Mouse (Mus musculus) adipose tissue, adult 10 weeks (tissue): ENCODE results near the gene Klf17. TPM values are rescaled to one million over a fixed set of nuclear protein-coding genes. Genes with fewer than 3 reads are reported as not detected.

Experiments used
- polyA plus RNA-seq: library from polyadenylated mRNA; stranded (reverse); fragments of 350-450 nt; fragmentation: Illumina TruSeq; extraction: RNeasy Lipid Tissue Mini Kit (QIAGEN cat#74804); gene quantifications from one replicate; pipeline ENCODE4 v1.2.3, GENCODE M21; 2014; ENCODE audit warnings: low read depth, low replicate concordance

The Klf17 gene
- polyA plus RNA-seq: 0.40 TPM

GRCm38 (mm10) chr4:117765416-117765815 lies at the start of gene Klf17:
Gene Klf17, minus strand, starts transcription at chr4:117765648.

DNA sequence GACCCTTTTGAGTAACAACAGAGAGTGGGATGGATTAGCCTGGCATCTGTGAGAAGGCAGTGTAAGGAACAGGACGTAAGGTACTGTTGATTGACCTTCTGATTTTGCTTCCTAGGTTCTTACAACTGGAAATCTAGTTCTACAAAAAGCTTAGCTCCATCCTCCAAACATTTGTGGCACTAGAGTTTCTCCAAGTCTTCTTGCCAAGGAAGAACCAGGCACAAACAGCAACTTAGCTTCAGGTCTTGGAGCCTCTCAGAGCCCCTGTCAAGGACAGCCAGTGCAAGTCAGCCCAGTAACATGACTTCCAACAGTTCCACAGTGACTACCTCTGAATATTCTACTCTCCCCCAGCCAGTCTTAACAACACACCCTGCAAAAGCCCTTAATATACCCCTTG lies 41.3 kb downstream of the Klf17 start, which contains the start of gene Gm12845:
Gene Gm12845 (plus strand): TSS at position 301 of the 400 bp plus-strand sequence.

Other genes starting within 250 kb of the Klf17 start
- gene Eri3, start 215.3 kb downstream of the Klf17 start, polyA plus RNA-seq: 55.2 TPM
- 20.5 TPM for gene Dmap1, start 83.4 kb downstream of the Klf17 start, polyA plus RNA-seq
- not detected for gene Gm12845, start 41.2 kb downstream of the Klf17 start, polyA plus RNA-seq
- 17.7 TPM for gene Slc6a9, start 68.9 kb upstream of the Klf17 start, polyA plus RNA-seq
- gene Ccdc24, start 106.9 kb upstream of the Klf17 start, polyA plus RNA-seq: 3.5 TPM
- 6.9 TPM for gene B4galt2, start 117.8 kb upstream of the Klf17 start, polyA plus RNA-seq
- gene Atp6v0b, start 121.7 kb upstream of the Klf17 start, polyA plus RNA-seq: 177 TPM
- 6.1 TPM for gene Dph2, start 126.4 kb upstream of the Klf17 start, polyA plus RNA-seq
- 28.6 TPM for gene Ipo13, start 149.4 kb upstream of the Klf17 start, polyA plus RNA-seq
- 4.1 TPM for gene Artn, start 164.1 kb upstream of the Klf17 start, polyA plus RNA-seq